Mouse (Mus musculus): Measurements from ENCODE around the gene Hif3a. TPM values are rescaled to one million over a fixed set of nuclear protein-coding genes. Genes with fewer than 3 reads are reported as not detected.

Gene Hif3a
- total and polyA plus RNA-seq, 3 experiments: 0.05 to 0.49 (median 0.08) TPM

DNA sequence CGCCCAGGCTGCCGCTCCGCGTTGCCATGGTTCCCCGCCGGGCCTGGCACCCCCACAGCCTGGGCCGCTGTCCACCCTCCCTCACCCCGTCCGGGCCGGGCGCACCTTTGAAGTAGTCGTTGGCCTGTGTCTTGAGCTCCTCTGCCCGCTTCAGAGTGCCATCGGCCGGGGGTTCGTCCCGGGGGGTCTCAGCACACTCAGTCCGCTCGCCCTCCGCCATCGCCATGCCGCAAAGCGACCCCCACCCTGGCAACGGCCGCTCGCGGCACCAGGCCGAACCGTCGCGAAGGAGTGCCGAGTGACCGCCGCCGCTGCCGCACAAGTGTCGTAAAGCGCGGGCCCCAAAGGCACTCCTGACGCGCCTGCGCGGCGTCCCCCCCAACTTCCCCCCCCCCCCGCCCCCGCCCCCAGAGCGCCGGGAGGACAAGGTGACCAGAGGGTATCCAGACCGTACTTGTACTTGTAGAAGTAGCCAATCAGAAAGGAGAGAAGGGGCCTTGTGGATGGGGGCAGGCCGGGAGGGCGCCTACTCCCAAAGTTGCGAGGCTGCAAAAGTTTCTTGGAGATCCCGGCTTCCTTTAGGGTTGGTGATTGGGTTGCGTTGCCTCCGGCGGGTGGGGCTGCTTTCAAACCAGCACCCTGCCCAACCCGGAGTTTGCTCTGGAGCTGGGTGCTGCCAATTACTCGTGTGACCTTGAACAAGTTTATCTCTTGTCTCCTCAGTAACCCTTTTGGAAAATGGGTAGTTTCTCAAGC lies 34.5 kb downstream of the Hif3a start, which contains the start of gene Ppp5c:
Gene Ppp5c, minus strand, starts transcription at position 337 of the 756 bp plus-strand sequence.
- peaks cover 10 to 21% of the 10 kb centered on the region in 2 experiments for H3K36me3 ChIP-seq (replicated peaks in 1 of 2; ENCODE audit: control insufficient read depth in 1 of 2, insufficient read depth in 1 of 2, low read length in 1 of 2)

DNA sequence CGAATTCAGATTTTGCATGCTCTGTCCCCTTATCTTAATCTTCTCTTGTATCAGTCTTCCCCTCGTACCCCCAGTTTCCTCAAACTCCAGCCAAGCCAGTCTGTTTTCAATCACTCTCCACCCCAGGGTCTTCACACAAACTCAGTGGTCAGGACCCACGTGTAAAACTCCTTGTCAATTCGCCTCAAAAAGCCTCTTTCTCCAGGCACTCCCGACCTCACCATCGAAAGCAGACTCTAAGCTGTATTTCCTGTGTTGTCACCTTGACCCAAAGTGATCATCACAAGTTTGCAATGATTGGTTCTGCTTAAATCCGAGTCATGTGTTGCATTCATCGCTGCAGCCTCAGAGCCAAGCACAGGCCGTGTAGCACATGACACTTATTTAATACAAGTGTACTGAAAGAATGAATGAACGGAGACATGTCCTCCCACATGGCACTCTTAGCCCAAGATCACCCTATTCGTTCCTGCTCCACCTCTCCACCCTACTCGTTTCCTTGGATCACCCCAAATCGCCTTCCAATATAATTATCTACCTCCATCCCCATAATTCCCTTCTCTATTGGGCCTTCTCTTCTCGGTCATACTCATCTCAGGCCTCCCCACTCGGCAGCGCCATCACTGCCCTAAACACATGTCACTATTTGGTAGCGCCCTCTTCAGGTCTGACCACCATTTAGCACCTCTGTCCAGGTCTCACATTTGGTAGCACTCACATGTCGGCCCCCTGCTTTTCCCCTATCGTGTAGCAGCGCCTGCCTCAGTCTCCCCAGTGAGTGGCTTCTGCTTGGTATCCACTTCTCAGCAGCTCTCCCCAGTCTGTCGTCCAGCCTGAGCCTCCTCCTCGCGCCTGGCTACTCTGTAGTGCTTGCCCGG lies 35.3 kb downstream of the Hif3a start:
- dilution Hi-C loops (cut with MboI; ENCODE audit: extremely low pct_ligation_motif_present, extremely low pct_unique_long_range_greater_than_20kb, low sequenced_read_pairs): no loop called here
- Histone ChIP-seq H3K9ac (ENCODE audit: insufficient read depth, low read depth) (peak overlapping the region; percentile 80), H3K4me3 (replicated peaks in 1 of 3; ENCODE audit: low read depth in 2 of 3, low read length in 2 of 3, poor library complexity in 1 of 3) (peak overlapping the region; percentile 80 to 94 (median 94)), H3K4me2 (ENCODE audit: insufficient read depth, low read depth, poor library complexity, severe bottlenecking) (peak overlapping the region; percentile 95), H3K4me1 (ENCODE audit: control insufficient read depth in 1 of 2, insufficient read depth in 2 of 2) (peaks cover 17 to 44% of the 10 kb centered on the region in 2 experiments), H3K27me3 (replicated peaks) (peaks cover 4% of the 10 kb centered on the region), H3K9me3 (replicated peaks; ENCODE audit: low read length) (no peaks in the 10 kb centered on the region), H3K36me3 (replicated peaks in 1 of 2; ENCODE audit: control insufficient read depth in 1 of 2, insufficient read depth in 1 of 2, low read length in 1 of 2) (peaks cover 18 to 29% of the 10 kb centered on the region in 2 experiments), H3K79me2 (replicated peaks; ENCODE audit: control insufficient read depth, extremely low read depth, insufficient read depth, poor library complexity, severe bottlenecking) (peaks cover 50% of the 10 kb centered on the region), H3K27ac (ENCODE audit: insufficient read depth, low read depth) (peak overlapping the region; percentile 48)
- in situ Hi-C loops (cut with MboI; ENCODE audit: low pct_ligation_motif_present, low pct_unique_long_range_greater_than_20kb, low sequenced_read_pairs): no loop called here
- peak; percentile 91 for DNase-seq (ENCODE audit: extremely low read depth)
- 0 out of 2 replicates have a peak, but pooled peaks have one; percentile 48 for TF ChIP-seq KAT2A (IDR thresholded peaks at IDR 0.05; ENCODE audit: insufficient replicate concordance, low read length)
- peak; percentile 49; the same call in 1 of the 2 replicates for TF ChIP-seq POLR2A (IDR thresholded peaks at IDR 0.05; ENCODE audit: low read depth, low read length)
- no peak for TF ChIP-seq ZMIZ1 (IDR thresholded peaks at IDR 0.05; ENCODE audit: low read depth, low read length)
- TF ChIP-seq ETS1 (conservative IDR thresholded peaks at IDR 0.05; ENCODE audit: low read depth, low read length): no peak
- TF ChIP-seq UBTF (IDR thresholded peaks at IDR 0.05; ENCODE audit: low read depth, low read length): no peak
- TF ChIP-seq RAD21 (IDR thresholded peaks at IDR 0.05; ENCODE audit: low read depth, low read length): peak; percentile 15
- 0 out of 2 replicates have a peak, but pooled peaks have one; percentile 12 for TF ChIP-seq CHD2 (IDR thresholded peaks at IDR 0.05; ENCODE audit: low read length)
- TF ChIP-seq CTCF (conservative IDR thresholded peaks at IDR 0.05 in 1 of 2, IDR thresholded peaks at IDR 0.05 in 1 of 2; ENCODE audit: low read depth in 2 of 2, low read length in 2 of 2): peak in 1 of 2 experiments; percentile 83; a peak in 3 of 4 replicates
- TF ChIP-seq EP300 (IDR thresholded peaks at IDR 0.05; ENCODE audit: low read length): peak; percentile 20; the same call in 1 of the 2 replicates
- peak; percentile 76; the same call in 1 of the 2 replicates for TF ChIP-seq SIN3A (IDR thresholded peaks at IDR 0.05; ENCODE audit: low read length)
- TF ChIP-seq MYC (IDR thresholded peaks at IDR 0.05; ENCODE audit: low read depth, low read length): peak; percentile 98
- peak; percentile 95 for TF ChIP-seq MXI1 (IDR thresholded peaks at IDR 0.05; ENCODE audit: low read depth, low read length)
- peak; percentile 26; the same call in 1 of the 2 replicates for TF ChIP-seq TBP (conservative IDR thresholded peaks at IDR 0.05; ENCODE audit: low read depth, low read length)
- peak; percentile 30 for TF ChIP-seq NELFE (IDR thresholded peaks at IDR 0.05; ENCODE audit: low read depth, low read length)
- peak; percentile 34; the same call in 1 of the 2 replicates for TF ChIP-seq TCF12 (IDR thresholded peaks at IDR 0.05; ENCODE audit: low read depth, low read length)

More for the DNA sequence above, 34.5 kb downstream of the Hif3a start, which contains the start of gene Ppp5c:
- DNase-seq (ENCODE audit: extremely low read depth): peak; percentile 86
- peaks cover 4% of the 10 kb centered on the region for H3K27me3 ChIP-seq (replicated peaks)
- H3K9me3 ChIP-seq (replicated peaks; ENCODE audit: low read length): no peaks in the 10 kb centered on the region
- dilution Hi-C loops (cut with MboI; ENCODE audit: extremely low pct_ligation_motif_present, extremely low pct_unique_long_range_greater_than_20kb, low sequenced_read_pairs): no loop called here
- peak within 1 kb of the TSS; percentile 80 for H3K9ac ChIP-seq (ENCODE audit: insufficient read depth, low read depth)
- peak within 1 kb of the TSS; percentile 80 to 94 (median 94) for H3K4me3 ChIP-seq (replicated peaks in 1 of 3; ENCODE audit: low read depth in 2 of 3, low read length in 2 of 3, poor library complexity in 1 of 3)
- TF ChIP-seq MXI1 (IDR thresholded peaks at IDR 0.05; ENCODE audit: low read depth, low read length): no peak
- TF ChIP-seq CHD1 (IDR thresholded peaks at IDR 0.05; ENCODE audit: low read depth, low read length): no peak
- no peak for TF ChIP-seq NELFE (IDR thresholded peaks at IDR 0.05; ENCODE audit: low read depth, low read length)
- peak; percentile 58; the same call in 1 of the 2 replicates for TF ChIP-seq TCF12 (IDR thresholded peaks at IDR 0.05; ENCODE audit: low read depth, low read length)
- TF ChIP-seq USF2 (conservative IDR thresholded peaks at IDR 0.05; ENCODE audit: low read depth, low read length): no peak
- TF ChIP-seq RCOR1 (conservative IDR thresholded peaks at IDR 0.05; ENCODE audit: low read depth, low read length): no peak; the same call in 1 of the 2 replicates
- no peak for TF ChIP-seq EP300 (IDR thresholded peaks at IDR 0.05; ENCODE audit: low read length)
- no peak for TF ChIP-seq TBP (conservative IDR thresholded peaks at IDR 0.05; ENCODE audit: low read depth, low read length)
- no peak for TF ChIP-seq ZNF384 (IDR thresholded peaks at IDR 0.05; ENCODE audit: low read depth, low read length)
- TF ChIP-seq IRF4 (IDR thresholded peaks at IDR 0.05; ENCODE audit: low read depth, low read length): peak; percentile 52; the same call in 1 of the 2 replicates
- peak; percentile 63 for TF ChIP-seq MAX (IDR thresholded peaks at IDR 0.05; ENCODE audit: low read length)
- TF ChIP-seq MEF2A (IDR thresholded peaks at IDR 0.05; ENCODE audit: borderline replicate concordance, low read depth, low read length): no peak
- peak; percentile 99 for TF ChIP-seq MAZ (IDR thresholded peaks at IDR 0.05; ENCODE audit: low read depth, low read length)
- TF ChIP-seq CTCF (conservative IDR thresholded peaks at IDR 0.05 in 1 of 2, IDR thresholded peaks at IDR 0.05 in 1 of 2; ENCODE audit: low read depth in 2 of 2, low read length in 2 of 2): no peak; a peak in 1 of 4 replicates
- TF ChIP-seq MYC (IDR thresholded peaks at IDR 0.05; ENCODE audit: low read depth, low read length): no peak
- TF ChIP-seq ZKSCAN1 (IDR thresholded peaks at IDR 0.05; ENCODE audit: borderline replicate concordance, low read depth, low read length): no peak
- TF ChIP-seq NRF1 (IDR thresholded peaks at IDR 0.05; ENCODE audit: low read depth, low read length): peak; percentile 83
- TF ChIP-seq E2F4 (IDR thresholded peaks at IDR 0.05; ENCODE audit: insufficient replicate concordance, low read depth, low read length): no peak
- TF ChIP-seq KAT2A (IDR thresholded peaks at IDR 0.05; ENCODE audit: insufficient replicate concordance, low read length): 0 out of 2 replicates have a peak, but pooled peaks have one; percentile 63
- TF ChIP-seq ELF1 (IDR thresholded peaks at IDR 0.05; ENCODE audit: low read depth, low read length): peak; percentile 31; the same call in 1 of the 2 replicates
- TF ChIP-seq JUN (IDR thresholded peaks at IDR 0.05; ENCODE audit: insufficient read depth, low read depth, low read length): no peak
- TF ChIP-seq UBTF (IDR thresholded peaks at IDR 0.05; ENCODE audit: low read depth, low read length): no peak
- TF ChIP-seq RAD21 (IDR thresholded peaks at IDR 0.05; ENCODE audit: low read depth, low read length): no peak
- no peak for TF ChIP-seq JUND (conservative IDR thresholded peaks at IDR 0.05; ENCODE audit: low read depth, low read length)
- peak; percentile 59; the same call in 1 of the 2 replicates for TF ChIP-seq SIN3A (IDR thresholded peaks at IDR 0.05; ENCODE audit: low read length)
- no peak for TF ChIP-seq ZC3H11A (IDR thresholded peaks at IDR 0.05; ENCODE audit: low read depth, low read length)
- TF ChIP-seq PAX5 (IDR thresholded peaks at IDR 0.05; ENCODE audit: low read length): no peak
- no peak for TF ChIP-seq POLR2AphosphoS2 (IDR thresholded peaks at IDR 0.05; ENCODE audit: low read depth, low read length)
- no peak for TF ChIP-seq ETS1 (conservative IDR thresholded peaks at IDR 0.05; ENCODE audit: low read depth, low read length)
- peak; percentile 62; the same call in 1 of the 2 replicates for TF ChIP-seq ZMIZ1 (IDR thresholded peaks at IDR 0.05; ENCODE audit: low read depth, low read length)
- no peak for TF ChIP-seq BHLHE40 (IDR thresholded peaks at IDR 0.05; ENCODE audit: low read depth, low read length)
- TF ChIP-seq POLR2A (IDR thresholded peaks at IDR 0.05; ENCODE audit: low read depth, low read length): peak; percentile 69
- TF ChIP-seq HCFC1 (IDR thresholded peaks at IDR 0.05; ENCODE audit: low read depth, low read length): peak; percentile 74
- no peak for TF ChIP-seq MAFK (IDR thresholded peaks at IDR 0.05; ENCODE audit: insufficient replicate concordance, low read length)
- peaks cover 17 to 36% of the 10 kb centered on the region in 2 experiments for H3K4me1 ChIP-seq (ENCODE audit: control insufficient read depth in 1 of 2, insufficient read depth in 2 of 2)
- H3K79me2 ChIP-seq (replicated peaks; ENCODE audit: control insufficient read depth, extremely low read depth, insufficient read depth, poor library complexity, severe bottlenecking): peaks cover 42% of the 10 kb centered on the region
- H3K27ac ChIP-seq (ENCODE audit: insufficient read depth, low read depth): peak within 1 kb of the TSS; percentile 48
- in situ Hi-C loops (cut with MboI; ENCODE audit: low pct_ligation_motif_present, low pct_unique_long_range_greater_than_20kb, low sequenced_read_pairs): no loop called here
- H3K4me2 ChIP-seq (ENCODE audit: insufficient read depth, low read depth, poor library complexity, severe bottlenecking): peak within 1 kb of the TSS; percentile 95

All from CH12.LX (cell line).